8 mouse cellular contexts compared by ENCODE assay signal in genomic region chr5:120586741-120587615, GRCm38 (mm10). TPM values are rescaled to one million over a fixed set of nuclear protein-coding genes. Genes with fewer than 3 reads are reported as not detected.
DNase-seq lines count a peak whose midpoint lies in the region; ATAC-seq and TF ChIP-seq lines count a peak whose summit lies in the region.
"Had no signal": no experiment of that assay in that cellular context is flagged by ENCODE, and none has a peak within 500 bp of the region (broad histone marks: within the 10 kb centered on the region; RNA-seq: fewer than 3 reads in every experiment).

No protein-coding gene starts in this region.

- peak overlapping the region; percentile 99 for H3K4me2 ChIP-seq in hindbrain, embryonic 14.5 days (replicated peaks)
- H3K4me2 ChIP-seq in neural tube, embryonic 14.5 days (ENCODE audit: low read depth, low read length) = peak overlapping the region; percentile 97

- H3K9me3 ChIP-seq in hindbrain, embryonic 14.5 days (ENCODE audit: control insufficient read depth, low read length) = no peaks in the 10 kb centered on the region
- H3K9me3 ChIP-seq in neural tube, embryonic 14.5 days (ENCODE audit: control insufficient read depth, low read length) = no peaks in the 10 kb centered on the region

- 0 out of 2 replicates have a peak, but pooled peaks cover 7% of the 10 kb centered on the region for H3K4me1 ChIP-seq in embryonic fibroblast, embryonic 13.5 days (ENCODE audit: control insufficient read depth, insufficient read depth, low read length)
- peaks cover 18% of the 10 kb centered on the region for H3K4me1 ChIP-seq in hindbrain, embryonic 14.5 days (replicated peaks; ENCODE audit: control insufficient read depth, insufficient read depth, low read length)
- peaks cover 16% of the 10 kb centered on the region for H3K4me1 ChIP-seq in neural tube, embryonic 14.5 days (ENCODE audit: control insufficient read depth, insufficient read depth, low read length)

- no peak overlapping the region for H3K27ac ChIP-seq in embryonic fibroblast, embryonic 13.5 days (ENCODE audit: insufficient read depth, low read length)
- H3K27ac ChIP-seq in hindbrain, embryonic 14.5 days = no peak overlapping the region
- H3K27ac ChIP-seq in neural tube, embryonic 14.5 days (ENCODE audit: low read depth, low read length) = peak overlapping the region; percentile 45

- peak overlapping the region; percentile 74 for H3K4me3 ChIP-seq in embryonic fibroblast, embryonic 13.5 days (ENCODE audit: insufficient read depth, low read length)
- peak overlapping the region; percentile 90; the same call in 1 of the 2 replicates for H3K4me3 ChIP-seq in hindbrain, embryonic 14.5 days (replicated peaks; ENCODE audit: low read length)
- peak overlapping the region; percentile 57 for H3K4me3 ChIP-seq in neural tube, embryonic 14.5 days (ENCODE audit: low read depth, low read length)

- H3K36me3 ChIP-seq in hindbrain, embryonic 14.5 days (replicated peaks; ENCODE audit: control insufficient read depth, insufficient read depth) = peaks cover 14% of the 10 kb centered on the region; the same call in 1 of the 2 replicates
- H3K36me3 ChIP-seq in neural tube, embryonic 14.5 days (ENCODE audit: control insufficient read depth, insufficient read depth, low read length) = peaks cover 3% of the 10 kb centered on the region; the same call in 1 of the 2 replicates

- no peak for TF ChIP-seq POLR2A in embryonic fibroblast, embryonic 13.5 days (IDR thresholded peaks at IDR 0.05; ENCODE audit: low read depth, low read length)

- peak; percentile 58 for DNase-seq in spleen, adult 12 weeks (ENCODE audit: low spot score)
- no peak for DNase-seq in spleen, adult 18-20 months
- peak; percentile 26 for DNase-seq in hindbrain, embryonic 14.5 days (ENCODE audit: low spot score)
- DNase-seq in liver = peak; percentile 77

- H3K27me3 ChIP-seq in hindbrain, embryonic 14.5 days (ENCODE audit: control insufficient read depth, insufficient read depth, low read length) = no peaks in the 10 kb centered on the region
- no peaks in the 10 kb centered on the region for H3K27me3 ChIP-seq in neural tube, embryonic 14.5 days (ENCODE audit: control insufficient read depth, insufficient read depth, low read length)

- no peak for ATAC-seq in hindbrain, embryonic 14.5 days (ENCODE audit: low FRiP score)
- no peak for ATAC-seq in neural tube, embryonic 14.5 days (ENCODE audit: low read depth)
- ATAC-seq in granulocyte monocyte progenitor cell, adult 5-6 weeks (replicated peaks; ENCODE audit: poor library complexity, severe bottlenecking) = no peak

- no peak for TF ChIP-seq CTCF in embryonic fibroblast, embryonic 13.5 days (IDR thresholded peaks at IDR 0.05; ENCODE audit: borderline replicate concordance, insufficient read depth, low read length)

- peak overlapping the region; percentile 26; the same call in 1 of the 2 replicates for H3K9ac ChIP-seq in hindbrain, embryonic 14.5 days
- peak overlapping the region; percentile 82; the same call in 1 of the 2 replicates for H3K9ac ChIP-seq in neural tube, embryonic 14.5 days (replicated peaks; ENCODE audit: low read depth, low read length)

- WGBS in hindbrain, embryonic 14.5 days = 8% methylated on average over 17 of the region's 17 CpGs
- 17% methylated on average over 17 of the region's 17 CpGs for WGBS in neural tube, embryonic 14.5 days

RNA-seq across cellular contexts. Expression of gene Tpcn1, which starts 1.5 kb away (rescaled TPM):
- polyA plus RNA-seq in embryonic fibroblast, embryonic 13.5 days (2011; ENCODE audit: insufficient read length, low read depth, missing spikeins) = 22.2 and 29.1 TPM in 2 replicates
- 13.4 and 15.7 TPM in 2 replicates for polyA plus RNA-seq in hindbrain, embryonic 14.5 days (2014; fragmentation: Nextera tagmentation; extraction: Ambion mirVana)
- polyA plus RNA-seq in neural tube, embryonic 14.5 days (2014; fragmentation: Nextera tagmentation; extraction: Ambion mirVana) = 14.8 and 18.5 TPM in 2 replicates
- 28.8 and 41.5 TPM in 2 replicates for total RNA-seq in granulocyte monocyte progenitor cell, adult 5-6 weeks (2014; fragmentation: Nextera tagmentation)
- total RNA-seq in granulocyte monocyte progenitor cell, adult 5-6 weeks (2017) = 12.7 and 14.1 TPM in 2 replicates

RNA-seq across cellular contexts. Expression of gene Iqcd, which starts 1.8 kb away (rescaled TPM):
- polyA plus RNA-seq in embryonic fibroblast, embryonic 13.5 days (2011; ENCODE audit: insufficient read length, low read depth, missing spikeins) = 0.44 TPM in 1 of 2 replicates, not detected in the other
- 1.5 and 1.9 TPM in 2 replicates for polyA plus RNA-seq in hindbrain, embryonic 14.5 days (2014; fragmentation: Nextera tagmentation; extraction: Ambion mirVana)
- 0.62 and 1.3 TPM in 2 replicates for polyA plus RNA-seq in neural tube, embryonic 14.5 days (2014; fragmentation: Nextera tagmentation; extraction: Ambion mirVana)
- total RNA-seq in granulocyte monocyte progenitor cell, adult 5-6 weeks (2014; fragmentation: Nextera tagmentation) = not detected in 2 replicates
- total RNA-seq in granulocyte monocyte progenitor cell, adult 5-6 weeks (2017) = not detected in 2 replicates

RNA-seq across cellular contexts. Expression of gene Rita1, which starts 25.4 kb away (rescaled TPM):
- 8.5 and 8.8 TPM in 2 replicates for polyA plus RNA-seq in embryonic fibroblast, embryonic 13.5 days (2011; ENCODE audit: insufficient read length, low read depth, missing spikeins)
- polyA plus RNA-seq in hindbrain, embryonic 14.5 days (2014; fragmentation: Nextera tagmentation; extraction: Ambion mirVana) = 20.1 and 20.6 TPM in 2 replicates
- polyA plus RNA-seq in neural tube, embryonic 14.5 days (2014; fragmentation: Nextera tagmentation; extraction: Ambion mirVana) = 21.6 and 26.5 TPM in 2 replicates
- total RNA-seq in granulocyte monocyte progenitor cell, adult 5-6 weeks (2014; fragmentation: Nextera tagmentation) = 3.0 and 5.3 TPM in 2 replicates
- total RNA-seq in granulocyte monocyte progenitor cell, adult 5-6 weeks (2017) = 1.8 and 3.9 TPM in 2 replicates

RNA-seq across cellular contexts. Expression of gene Ddx54, which starts 25.6 kb away (rescaled TPM):
- polyA plus RNA-seq in embryonic fibroblast, embryonic 13.5 days (2011; ENCODE audit: insufficient read length, low read depth, missing spikeins) = 39.3 and 43.0 TPM in 2 replicates
- 27.8 and 29.8 TPM in 2 replicates for polyA plus RNA-seq in hindbrain, embryonic 14.5 days (2014; fragmentation: Nextera tagmentation; extraction: Ambion mirVana)
- 23.2 and 27.7 TPM in 2 replicates for polyA plus RNA-seq in neural tube, embryonic 14.5 days (2014; fragmentation: Nextera tagmentation; extraction: Ambion mirVana)
- 21.5 and 27.9 TPM in 2 replicates for total RNA-seq in granulocyte monocyte progenitor cell, adult 5-6 weeks (2014; fragmentation: Nextera tagmentation)
- 33.1 and 38.7 TPM in 2 replicates for total RNA-seq in granulocyte monocyte progenitor cell, adult 5-6 weeks (2017)

RNA-seq across cellular contexts. Expression of gene Cfap73, which starts 47.1 kb away (rescaled TPM):
- not detected in 2 replicates for polyA plus RNA-seq in embryonic fibroblast, embryonic 13.5 days (2011; ENCODE audit: insufficient read length, low read depth, missing spikeins)
- polyA plus RNA-seq in hindbrain, embryonic 14.5 days (2014; fragmentation: Nextera tagmentation; extraction: Ambion mirVana) = 0.53 and 1.1 TPM in 2 replicates
- polyA plus RNA-seq in neural tube, embryonic 14.5 days (2014; fragmentation: Nextera tagmentation; extraction: Ambion mirVana) = 0.46 TPM in 1 of 2 replicates, not detected in the other
- total RNA-seq in granulocyte monocyte progenitor cell, adult 5-6 weeks (2014; fragmentation: Nextera tagmentation) = not detected in 2 replicates
- total RNA-seq in granulocyte monocyte progenitor cell, adult 5-6 weeks (2017) = not detected in 2 replicates
- total RNA-seq: common myeloid progenitor, adult 5-6 weeks had no signal

Comparison
In these comparisons a context has a peak if more than half of its experiments do, and no peak if none do; other contexts are left out.
1. DNase-seq: peak in spleen, adult 12 weeks (single experiment), hindbrain, embryonic 14.5 days (single experiment) and liver (single experiment); none in spleen, adult 18-20 months (0 of 2).
2. Peak in every context shown above with its lines, with median percentiles within 50 percentile points of each other: H3K4me3 ChIP-seq.